Comparison of ENCODE assay signal across 17 mouse cellular contexts in genomic region chr7:130966451-130966850, GRCm38 (mm10). TPM values are rescaled to one million over a fixed set of nuclear protein-coding genes. Genes with fewer than 3 reads are reported as not detected.
DNase-seq lines count a peak whose midpoint lies in the region; ATAC-seq lines count a peak whose summit lies in the region.
"Had no signal": no experiment of that assay in that cellular context is flagged by ENCODE, and none has a peak within 500 bp of the region (broad histone marks: within the 10 kb centered on the region; RNA-seq: fewer than 3 reads in every experiment).

No protein-coding gene starts in this region.

- H3K27me3 ChIP-seq in heart, embryonic 15.5 days: no peaks in the 10 kb centered on the region
- H3K27me3 ChIP-seq in heart, embryonic 12.5 days (replicated peaks): no peaks in the 10 kb centered on the region
- H3K27me3 ChIP-seq in neural tube, embryonic 13.5 days: no peaks in the 10 kb centered on the region
- H3K27me3 ChIP-seq in neural tube, embryonic 15.5 days (replicated peaks): no peaks in the 10 kb centered on the region
- H3K27me3 ChIP-seq in limb, embryonic 12.5 days: no peaks in the 10 kb centered on the region

- 65% methylated on average over 5 of the region's 5 CpGs for WGBS in heart, embryonic 15.5 days
- 75% methylated on average over 5 of the region's 5 CpGs for WGBS in heart, embryonic 12.5 days
- 67% methylated on average over 5 of the region's 5 CpGs for WGBS in neural tube, embryonic 13.5 days
- WGBS in neural tube, embryonic 15.5 days: 68% methylated on average over 5 of the region's 5 CpGs
- 47% methylated on average over 5 of the region's 5 CpGs for WGBS in limb, embryonic 12.5 days

- no peak overlapping the region for H3K4me2 ChIP-seq in heart, embryonic 15.5 days
- no peak overlapping the region for H3K4me2 ChIP-seq in heart, embryonic 12.5 days
- no peak overlapping the region for H3K4me2 ChIP-seq in neural tube, embryonic 13.5 days
- H3K4me2 ChIP-seq in neural tube, embryonic 15.5 days: no peak overlapping the region
- 0 out of 2 replicates have a peak overlapping the region, but pooled peaks have one; percentile 6 for H3K4me2 ChIP-seq in limb, embryonic 12.5 days
- H3K4me2 ChIP-seq: liver, embryonic 11.5 days had no signal

- H3K27ac ChIP-seq in heart, embryonic 15.5 days: peak overlapping the region; percentile 79; the same call in 1 of the 2 replicates
- no peak overlapping the region for H3K27ac ChIP-seq in heart, embryonic 12.5 days (ENCODE audit: poor library complexity, severe bottlenecking)
- H3K27ac ChIP-seq in neural tube, embryonic 13.5 days (replicated peaks): 0 out of 2 replicates have a peak overlapping the region, but pooled peaks have one; percentile 24
- no peak overlapping the region for H3K27ac ChIP-seq in neural tube, embryonic 15.5 days (replicated peaks)
- H3K27ac ChIP-seq in limb, embryonic 12.5 days: peak overlapping the region; percentile 77

- H3K4me3 ChIP-seq in heart, embryonic 15.5 days: no peak overlapping the region
- H3K4me3 ChIP-seq in heart, embryonic 12.5 days: no peak overlapping the region
- H3K4me3 ChIP-seq in neural tube, embryonic 13.5 days: no peak overlapping the region
- no peak overlapping the region for H3K4me3 ChIP-seq in neural tube, embryonic 15.5 days (replicated peaks)
- no peak overlapping the region for H3K4me3 ChIP-seq in limb, embryonic 12.5 days (replicated peaks)
- H3K4me3 ChIP-seq: forebrain, embryonic 10.5 days; left cerebral cortex, adult 2 months; megakaryocyte, embryonic 14.5 days had no signal

- no peaks in the 10 kb centered on the region for H3K36me3 ChIP-seq in heart, embryonic 15.5 days
- no peaks in the 10 kb centered on the region for H3K36me3 ChIP-seq in heart, embryonic 12.5 days
- no peaks in the 10 kb centered on the region for H3K36me3 ChIP-seq in neural tube, embryonic 13.5 days
- H3K36me3 ChIP-seq in neural tube, embryonic 15.5 days: no peaks in the 10 kb centered on the region
- no peaks in the 10 kb centered on the region for H3K36me3 ChIP-seq in limb, embryonic 12.5 days
- H3K36me3 ChIP-seq: forebrain, embryonic 10.5 days had no signal

- no peak for ATAC-seq in heart, embryonic 15.5 days (replicated peaks; ENCODE audit: insufficient number of reproducible peaks, insufficient read depth, low FRiP score, low read depth)
- ATAC-seq in heart, embryonic 12.5 days (ENCODE audit: insufficient number of reproducible peaks, low FRiP score): no peak
- ATAC-seq in neural tube, embryonic 13.5 days (ENCODE audit: low read depth): no peak
- ATAC-seq in neural tube, embryonic 15.5 days (ENCODE audit: low FRiP score): no peak
- peak; percentile 36; the same call in 1 of the 2 replicates for ATAC-seq in limb, embryonic 12.5 days (ENCODE audit: insufficient number of reproducible peaks, insufficient read depth, low FRiP score, low TSS enrichment, low read depth)
- no peak for ATAC-seq in erythroid progenitor cell, adult 5-6 weeks (replicated peaks; ENCODE audit: low FRiP score, poor library complexity, severe bottlenecking)
- ATAC-seq: inflammation-experienced regulatory T-cells, adult 6 months had no signal

- no peak overlapping the region for H3K9ac ChIP-seq in heart, embryonic 15.5 days
- no peak overlapping the region for H3K9ac ChIP-seq in heart, embryonic 12.5 days
- no peak overlapping the region for H3K9ac ChIP-seq in neural tube, embryonic 13.5 days
- no peak overlapping the region for H3K9ac ChIP-seq in neural tube, embryonic 15.5 days (replicated peaks)
- H3K9ac ChIP-seq in limb, embryonic 12.5 days (replicated peaks): no peak overlapping the region

- DNase-seq in frontal cortex, postnatal 14 days (ENCODE audit: low spot score in 2 of 2): no peak
- DNase-seq in c-Kit-positive CD71-positive TER-119-positive erythroid progenitor cells, embryonic 14.5 days (ENCODE audit: low spot score): no peak
- DNase-seq: B cell, adult 2 months; kidney, adult 9 months had no signal

- peaks cover 51% of the 10 kb centered on the region for H3K4me1 ChIP-seq in heart, embryonic 15.5 days (replicated peaks)
- peaks cover 50% of the 10 kb centered on the region for H3K4me1 ChIP-seq in heart, embryonic 12.5 days (replicated peaks)
- peaks cover 19% of the 10 kb centered on the region for H3K4me1 ChIP-seq in neural tube, embryonic 13.5 days (replicated peaks)
- H3K4me1 ChIP-seq in neural tube, embryonic 15.5 days: peaks cover 15% of the 10 kb centered on the region
- peaks cover 45% of the 10 kb centered on the region for H3K4me1 ChIP-seq in limb, embryonic 12.5 days (replicated peaks)

- H3K9me3 ChIP-seq in heart, embryonic 15.5 days (replicated peaks): no peaks in the 10 kb centered on the region
- no peaks in the 10 kb centered on the region for H3K9me3 ChIP-seq in heart, embryonic 12.5 days (replicated peaks)
- H3K9me3 ChIP-seq in neural tube, embryonic 13.5 days: no peaks in the 10 kb centered on the region
- no peaks in the 10 kb centered on the region for H3K9me3 ChIP-seq in neural tube, embryonic 15.5 days (replicated peaks)
- no peaks in the 10 kb centered on the region for H3K9me3 ChIP-seq in limb, embryonic 12.5 days
- H3K9me3 ChIP-seq: forebrain, embryonic 10.5 days; megakaryocyte, embryonic 14.5 days had no signal

RNA-seq across cellular contexts. Expression of gene Htra1, which starts 30.5 kb away (rescaled TPM):
- 78.0 and 80.3 TPM in 2 replicates for polyA plus RNA-seq in heart, embryonic 15.5 days (2015; fragmentation: Nextera tagmentation; extraction: Ambion mirVana)
- polyA plus RNA-seq in heart, embryonic 12.5 days (2016; fragmentation: Nextera tagmentation; extraction: Ambion mirVana): 72.8 and 75.2 TPM in 2 replicates
- 11.1 and 16.2 TPM in 2 replicates for polyA plus RNA-seq in neural tube, embryonic 13.5 days (2015; fragmentation: Nextera tagmentation; extraction: Ambion mirVana)
- polyA plus RNA-seq in neural tube, embryonic 15.5 days (2015; fragmentation: Nextera tagmentation; extraction: Ambion mirVana): 23.7 and 25.1 TPM in 2 replicates
- 20.4 and 20.9 TPM in 2 replicates for polyA plus RNA-seq in limb, embryonic 12.5 days (2016; fragmentation: Nextera tagmentation; extraction: Ambion mirVana)
- not detected in 2 replicates for total RNA-seq in erythroid progenitor cell, adult 5-6 weeks (2015; ENCODE audit: low replicate concordance)
- not detected in 2 replicates for total RNA-seq in erythroid progenitor cell, adult 5-6 weeks (2017; ENCODE audit: low replicate concordance)
- total RNA-seq: common myeloid progenitor, adult 5-6 weeks; neutrophil, adult 5-6 weeks had no signal
- polyA plus RNA-seq: inflammation-experienced regulatory T-cells, adult 6 months had no signal

Comparison
In these comparisons a context has a peak if more than half of its experiments do, and no peak if none do; other contexts are left out.
1. H3K27ac ChIP-seq: peak in heart, embryonic 15.5 days (single experiment), neural tube, embryonic 13.5 days (single experiment) and limb, embryonic 12.5 days (single experiment); none in heart, embryonic 12.5 days (single experiment) and neural tube, embryonic 15.5 days (single experiment).